Mouse (Mus musculus): ENCODE measurements around the gene Il17re.

DNA sequence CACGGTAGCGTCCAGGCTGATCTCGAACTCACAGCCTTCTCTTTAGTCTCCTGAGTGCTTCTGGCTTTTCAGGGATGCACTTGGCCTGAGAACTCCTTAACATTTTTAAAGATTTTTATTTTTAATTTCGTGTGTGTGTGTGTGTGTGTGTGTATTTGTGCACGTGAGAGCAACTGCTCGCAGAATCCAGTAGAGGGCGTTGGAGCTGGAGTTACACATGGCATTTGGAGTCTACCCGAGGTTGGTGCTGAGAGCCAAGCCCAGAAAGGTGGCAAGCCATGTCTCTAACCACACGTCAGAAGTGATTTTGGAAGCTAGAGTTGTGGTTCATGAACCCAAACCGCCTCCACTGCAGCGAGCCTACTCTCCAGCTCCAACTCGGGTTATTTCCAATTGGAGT, 15.2 kb upstream of the Il17re start:
- TF ChIP-seq POLR2A (IDR thresholded peaks at IDR 0.05; ENCODE audit: borderline replicate concordance, low read depth, low read length) (no peak), CTCF (IDR thresholded peaks at IDR 0.05; ENCODE audit: low read depth, low read length) (peak; percentile 47; the same call in 1 of the 2 replicates)
